Mouse (Mus musculus) bone marrow macrophage, adult 2 months (primary cell): ENCODE data around the gene Dnah6.

Source experiments
- CTCF ChIP-seq: IDR thresholded peaks from 2 replicates; pipeline ENCODE4 v1.5.1; 2012; ENCODE audit warnings: low read depth, mild to moderate bottlenecking, low read length, moderate library complexity
- POLR2A ChIP-seq: IDR thresholded peaks from 2 replicates; pipeline ENCODE4 v1.6.1; 2012; ENCODE audit warnings: mild to moderate bottlenecking, low read depth, low read length, borderline replicate concordance

GRCm38 (mm10) chr6:72998809-72999208 is 222.6 kb downstream of the Dnah6 start:
- no peak for TF ChIP-seq CTCF
- TF ChIP-seq POLR2A, result no peak
